Mouse (Mus musculus): ENCODE results near the gene Slc4a4. TPM values are rescaled to one million over a fixed set of nuclear protein-coding genes. Genes with fewer than 3 reads are reported as not detected.

Slc4a4 gene
- polyA plus RNA-seq, 1 experiment from 2014 or later = 8.3 TPM

GRCm38 (mm10) chr5:89052230-89052629, 165.6 kb downstream of the Slc4a4 start:
- WGBS = 92% methylated on average over 5 of the region's 5 CpGs
- no peak overlapping the region for H3K4me2 ChIP-seq (ENCODE audit: low read length)
- H3K27me3 ChIP-seq (ENCODE audit: control insufficient read depth, insufficient read depth, low read depth, low read length) = no peaks in the 10 kb centered on the region
- H3K4me3 ChIP-seq (ENCODE audit: low read depth, low read length) = no peak overlapping the region
- ATAC-seq = no peak
- H3K9me3 ChIP-seq (replicated peaks; ENCODE audit: control insufficient read depth, low read length, poor library complexity, severe bottlenecking) = no peaks in the 10 kb centered on the region
- H3K27ac ChIP-seq (ENCODE audit: low read length) = no peak overlapping the region
- no peak overlapping the region for H3K9ac ChIP-seq (ENCODE audit: low read depth, low read length)
- H3K4me1 ChIP-seq (ENCODE audit: control insufficient read depth, insufficient read depth, low read length) = no peaks in the 10 kb centered on the region
- no peaks in the 10 kb centered on the region for H3K36me3 ChIP-seq (ENCODE audit: control insufficient read depth, insufficient read depth, low read length)

- no peak overlapping the region for H3K9ac ChIP-seq (ENCODE audit: low read depth, low read length)
- no peaks in the 10 kb centered on the region for H3K27me3 ChIP-seq (ENCODE audit: control insufficient read depth, insufficient read depth, low read depth, low read length)
- H3K4me2 ChIP-seq (ENCODE audit: low read length) = no peak overlapping the region
- no peaks in the 10 kb centered on the region for H3K4me1 ChIP-seq (ENCODE audit: control insufficient read depth, insufficient read depth, low read length)
- no peaks in the 10 kb centered on the region for H3K9me3 ChIP-seq (replicated peaks; ENCODE audit: control insufficient read depth, low read length, poor library complexity, severe bottlenecking)
- no peak for ATAC-seq
- H3K36me3 ChIP-seq (ENCODE audit: control insufficient read depth, insufficient read depth, low read length) = no peaks in the 10 kb centered on the region
- no peak overlapping the region for H3K27ac ChIP-seq (ENCODE audit: low read length)
- WGBS = 84% methylated on average over 3 of the region's 3 CpGs
- H3K4me3 ChIP-seq (ENCODE audit: low read depth, low read length) = no peak overlapping the region
Observed at GRCm38 (mm10) chr5:89055656-89056055, 169.0 kb downstream of the Slc4a4 start.

- ATAC-seq = no peak
- 92% methylated on average over 2 of the region's 2 CpGs for WGBS
- H3K27ac ChIP-seq (ENCODE audit: low read length) = no peak overlapping the region
Observed at GRCm38 (mm10) chr5:89056370-89056769, 169.8 kb downstream of the Slc4a4 start.

GRCm38 (mm10) chr5:89061097-89061496, 174.5 kb downstream of the Slc4a4 start:
- Histone ChIP-seq H3K4me2 (ENCODE audit: low read length) (no peak overlapping the region), H3K27me3 (ENCODE audit: control insufficient read depth, insufficient read depth, low read depth, low read length) (no peaks in the 10 kb centered on the region), H3K9ac (ENCODE audit: low read depth, low read length) (no peak overlapping the region), H3K4me3 (ENCODE audit: low read depth, low read length) (no peak overlapping the region), H3K9me3 (replicated peaks; ENCODE audit: control insufficient read depth, low read length, poor library complexity, severe bottlenecking) (no peaks in the 10 kb centered on the region), H3K27ac (ENCODE audit: low read length) (no peak overlapping the region), H3K4me1 (ENCODE audit: control insufficient read depth, insufficient read depth, low read length) (no peaks in the 10 kb centered on the region), H3K36me3 (ENCODE audit: control insufficient read depth, insufficient read depth, low read length) (no peaks in the 10 kb centered on the region)
- ATAC-seq = no peak
- WGBS = 71% methylated on average over 9 of the region's 9 CpGs

More at GRCm38 (mm10) chr5:89056370-89056769, 169.8 kb downstream of the Slc4a4 start:
- H3K36me3 ChIP-seq (ENCODE audit: control insufficient read depth, insufficient read depth, low read length) = no peaks in the 10 kb centered on the region
- no peaks in the 10 kb centered on the region for H3K27me3 ChIP-seq (ENCODE audit: control insufficient read depth, insufficient read depth, low read depth, low read length)
- H3K9me3 ChIP-seq (replicated peaks; ENCODE audit: control insufficient read depth, low read length, poor library complexity, severe bottlenecking) = no peaks in the 10 kb centered on the region
- H3K9ac ChIP-seq (ENCODE audit: low read depth, low read length) = no peak overlapping the region
- no peak overlapping the region for H3K4me2 ChIP-seq (ENCODE audit: low read length)
- H3K4me3 ChIP-seq (ENCODE audit: low read depth, low read length) = no peak overlapping the region
- H3K4me1 ChIP-seq (ENCODE audit: control insufficient read depth, insufficient read depth, low read length) = no peaks in the 10 kb centered on the region

- Histone ChIP-seq H3K4me1 (ENCODE audit: control insufficient read depth, insufficient read depth, low read length) (no peaks in the 10 kb centered on the region), H3K9me3 (replicated peaks; ENCODE audit: control insufficient read depth, low read length, poor library complexity, severe bottlenecking) (no peaks in the 10 kb centered on the region), H3K4me3 (ENCODE audit: low read depth, low read length) (no peak overlapping the region), H3K36me3 (ENCODE audit: control insufficient read depth, insufficient read depth, low read length) (no peaks in the 10 kb centered on the region), H3K27me3 (ENCODE audit: control insufficient read depth, insufficient read depth, low read depth, low read length) (no peaks in the 10 kb centered on the region), H3K4me2 (ENCODE audit: low read length) (no peak overlapping the region), H3K27ac (ENCODE audit: low read length) (no peak overlapping the region), H3K9ac (ENCODE audit: low read depth, low read length) (no peak overlapping the region)
- ATAC-seq = no peak
- WGBS = 87% methylated on average over 5 of the region's 5 CpGs
Observed at GRCm38 (mm10) chr5:89062286-89062685, 175.7 kb downstream of the Slc4a4 start.

GRCm38 (mm10) chr5:89067111-89067510, 180.5 kb downstream of the Slc4a4 start:
- Histone ChIP-seq H3K27ac (ENCODE audit: low read length) (no peak overlapping the region), H3K27me3 (ENCODE audit: control insufficient read depth, insufficient read depth, low read depth, low read length) (no peaks in the 10 kb centered on the region), H3K9ac (ENCODE audit: low read depth, low read length) (no peak overlapping the region), H3K9me3 (replicated peaks; ENCODE audit: control insufficient read depth, low read length, poor library complexity, severe bottlenecking) (no peaks in the 10 kb centered on the region), H3K4me2 (ENCODE audit: low read length) (no peak overlapping the region), H3K36me3 (ENCODE audit: control insufficient read depth, insufficient read depth, low read length) (no peaks in the 10 kb centered on the region), H3K4me1 (ENCODE audit: control insufficient read depth, insufficient read depth, low read length) (no peaks in the 10 kb centered on the region), H3K4me3 (ENCODE audit: low read depth, low read length) (no peak overlapping the region)
- no peak for ATAC-seq
- WGBS = 89% methylated on average over 4 of the region's 4 CpGs

- WGBS = 97% methylated on average over 5 of the region's 5 CpGs
- no peak overlapping the region for H3K4me2 ChIP-seq (ENCODE audit: low read length)
- H3K4me1 ChIP-seq (ENCODE audit: control insufficient read depth, insufficient read depth, low read length) = no peaks in the 10 kb centered on the region
- no peaks in the 10 kb centered on the region for H3K9me3 ChIP-seq (replicated peaks; ENCODE audit: control insufficient read depth, low read length, poor library complexity, severe bottlenecking)
- H3K27me3 ChIP-seq (ENCODE audit: control insufficient read depth, insufficient read depth, low read depth, low read length) = no peaks in the 10 kb centered on the region
- ATAC-seq = no peak
- H3K36me3 ChIP-seq (ENCODE audit: control insufficient read depth, insufficient read depth, low read length) = no peaks in the 10 kb centered on the region
- H3K27ac ChIP-seq (ENCODE audit: low read length) = no peak overlapping the region
- H3K9ac ChIP-seq (ENCODE audit: low read depth, low read length) = no peak overlapping the region
- no peak overlapping the region for H3K4me3 ChIP-seq (ENCODE audit: low read depth, low read length)
Observed at GRCm38 (mm10) chr5:89068072-89068471, 181.5 kb downstream of the Slc4a4 start.

- Histone ChIP-seq H3K36me3 (ENCODE audit: control insufficient read depth, insufficient read depth, low read length) (no peaks in the 10 kb centered on the region), H3K27ac (ENCODE audit: low read length) (no peak overlapping the region), H3K9ac (ENCODE audit: low read depth, low read length) (no peak overlapping the region), H3K27me3 (ENCODE audit: control insufficient read depth, insufficient read depth, low read depth, low read length) (no peaks in the 10 kb centered on the region), H3K4me1 (ENCODE audit: control insufficient read depth, insufficient read depth, low read length) (no peaks in the 10 kb centered on the region), H3K4me2 (ENCODE audit: low read length) (no peak overlapping the region), H3K4me3 (ENCODE audit: low read depth, low read length) (no peak overlapping the region), H3K9me3 (replicated peaks; ENCODE audit: control insufficient read depth, low read length, poor library complexity, severe bottlenecking) (no peaks in the 10 kb centered on the region)
- ATAC-seq = no peak
- 94% methylated on average over 3 of the region's 3 CpGs for WGBS
Observed at GRCm38 (mm10) chr5:89070051-89070450, 183.4 kb downstream of the Slc4a4 start.

- 97% methylated on average over 4 of the region's 4 CpGs for WGBS
- H3K36me3 ChIP-seq (ENCODE audit: control insufficient read depth, insufficient read depth, low read length) = no peaks in the 10 kb centered on the region
- no peaks in the 10 kb centered on the region for H3K27me3 ChIP-seq (ENCODE audit: control insufficient read depth, insufficient read depth, low read depth, low read length)
Observed at GRCm38 (mm10) chr5:89071957-89072356, 185.3 kb downstream of the Slc4a4 start.

GRCm38 (mm10) chr5:89077711-89078110, 191.1 kb downstream of the Slc4a4 start:
- ATAC-seq = no peak
- 71% methylated on average over 1 of the region's 1 CpGs for WGBS
- no peaks in the 10 kb centered on the region for H3K4me1 ChIP-seq (ENCODE audit: control insufficient read depth, insufficient read depth, low read length)
- no peaks in the 10 kb centered on the region for H3K27me3 ChIP-seq (ENCODE audit: control insufficient read depth, insufficient read depth, low read depth, low read length)
- H3K4me2 ChIP-seq (ENCODE audit: low read length) = no peak overlapping the region
- no peaks in the 10 kb centered on the region for H3K9me3 ChIP-seq (replicated peaks; ENCODE audit: control insufficient read depth, low read length, poor library complexity, severe bottlenecking)
- no peak overlapping the region for H3K9ac ChIP-seq (ENCODE audit: low read depth, low read length)
- no peaks in the 10 kb centered on the region for H3K36me3 ChIP-seq (ENCODE audit: control insufficient read depth, insufficient read depth, low read length)
- H3K27ac ChIP-seq (ENCODE audit: low read length) = no peak overlapping the region
- no peak overlapping the region for H3K4me3 ChIP-seq (ENCODE audit: low read depth, low read length)

More at GRCm38 (mm10) chr5:89071957-89072356, 185.3 kb downstream of the Slc4a4 start:
- H3K9ac ChIP-seq (ENCODE audit: low read depth, low read length) = no peak overlapping the region
- no peaks in the 10 kb centered on the region for H3K4me1 ChIP-seq (ENCODE audit: control insufficient read depth, insufficient read depth, low read length)
- ATAC-seq = no peak
- no peak overlapping the region for H3K27ac ChIP-seq (ENCODE audit: low read length)
- no peaks in the 10 kb centered on the region for H3K9me3 ChIP-seq (replicated peaks; ENCODE audit: control insufficient read depth, low read length, poor library complexity, severe bottlenecking)
- no peak overlapping the region for H3K4me3 ChIP-seq (ENCODE audit: low read depth, low read length)
- no peak overlapping the region for H3K4me2 ChIP-seq (ENCODE audit: low read length)
